Mouse (Mus musculus) liver, adult 2 months (tissue): Measurements from ENCODE around the gene Gabbr2. TPM values are rescaled to one million over a fixed set of nuclear protein-coding genes. Genes with fewer than 3 reads are reported as not detected.

Experiments
- DNase-seq: peaks from one replicate; pipeline ENCODE4 v3.0.0-alpha.2; 2011; ENCODE audit warnings: low read depth, low spot score; ENCODE audit errors: extremely low read depth
- H3K27ac ChIP-seq: fragments of 200-500 bp; replicated peaks from 2 replicates; pipeline ENCODE4 v1.5.1; 2012; ENCODE audit warnings: low read depth, mild to moderate bottlenecking, control low read depth, inconsistent platforms, low read length; ENCODE audit not compliant: insufficient read depth
- H3K27me3 ChIP-seq: fragments of 200-500 bp; 2 replicates; pipeline ENCODE4 v1.6.1; 2012; ENCODE audit warnings: mild to moderate bottlenecking, moderate library complexity, low read length, inconsistent platforms; ENCODE audit not compliant: control insufficient read depth, insufficient read depth
- H3K36me3 ChIP-seq: fragments of 200-500 bp; 2 replicates; pipeline ENCODE4 v1.6.1; 2012; ENCODE audit warnings: low read length, inconsistent platforms; ENCODE audit not compliant: control insufficient read depth, insufficient read depth
- H3K4me1 ChIP-seq: fragments of 200-500 bp; 2 replicates; pipeline ENCODE4 v1.6.1; 2011; ENCODE audit warnings: low read length; ENCODE audit not compliant: control insufficient read depth, insufficient read depth
- H3K4me3 ChIP-seq: fragments of 200-500 bp; 2 replicates; pipeline ENCODE4 v1.5.1; 2011; ENCODE audit warnings: low read depth, mild to moderate bottlenecking, control low read depth, low read length, moderate library complexity; ENCODE audit not compliant: insufficient read depth
- H3K79me2 ChIP-seq: fragments of 200-500 bp; 2 replicates; pipeline ENCODE4 v1.6.1; 2012; ENCODE audit warnings: inconsistent platforms, mild to moderate bottlenecking, low read length, moderate library complexity; ENCODE audit not compliant: control insufficient read depth, insufficient read depth
- H3K9ac ChIP-seq: fragments of 200-500 bp; 2 replicates; pipeline ENCODE4 v1.6.1; 2012; ENCODE audit warnings: low read depth, mild to moderate bottlenecking, control low read depth, inconsistent platforms, low read length
- CTCF ChIP-seq: fragments of 200-500 bp; IDR thresholded peaks from 2 replicates; pipeline ENCODE4 v1.5.1; 2011; ENCODE audit warnings: low read depth, low read length, control low read depth
- POLR2A ChIP-seq: fragments of 200-500 bp; IDR thresholded peaks from 2 replicates; pipeline ENCODE4 v1.6.1; 2011; ENCODE audit warnings: low read length, control low read depth; ENCODE audit not compliant: insufficient read depth; ENCODE audit errors: extremely low read depth
- WGBS: fragments of 180-500 bp; shearing (Covaris S2); methylation state at CpG from one replicate; pipeline ENCODE4 v1.1.7; 2018; 5-methylcytosine and 5-hydroxymethylcytosine counted together
- polyA plus RNA-seq: library from polyadenylated mRNA; depleted of rRNA; stranded (reverse); fragments of >200 nt; gene quantifications from 2 replicates; pipeline ENCODE4 v1.2.3, GENCODE M21; 2012
- total RNA-seq: library from RNA; depleted of rRNA; stranded (reverse); fragments of >200 nt; gene quantifications from 2 replicates; pipeline ENCODE4 v1.2.3, GENCODE M21; 2014

Gene Gabbr2
- total and polyA plus RNA-seq, 2 experiments: 7.7 to 15.0 TPM

GRCm38 (mm10) chr4:46881271-46881670 lies 110.4 kb downstream of the Gabbr2 start:
- no peak overlapping the region for H3K9ac ChIP-seq
- 29% methylated on average over 4 of the region's 4 CpGs for WGBS
- no peak overlapping the region for H3K27ac ChIP-seq
- peaks cover 12% of the 10 kb centered on the region for H3K4me1 ChIP-seq
- peak; percentile 59 for DNase-seq
- no peaks in the 10 kb centered on the region for H3K79me2 ChIP-seq
- no peaks in the 10 kb centered on the region for H3K27me3 ChIP-seq
- no peak for TF ChIP-seq POLR2A
- TF ChIP-seq CTCF: no peak
- H3K36me3 ChIP-seq: no peaks in the 10 kb centered on the region
- no peak overlapping the region for H3K4me3 ChIP-seq

- Histone ChIP-seq H3K4me1 (peaks cover 7% of the 10 kb centered on the region), H3K4me3 (no peak overlapping the region), H3K27ac (no peak overlapping the region), H3K79me2 (no peaks in the 10 kb centered on the region), H3K27me3 (no peaks in the 10 kb centered on the region), H3K36me3 (no peaks in the 10 kb centered on the region), H3K9ac (no peak overlapping the region)
- WGBS: 71% methylated on average over 4 of the region's 4 CpGs
- DNase-seq: no peak
- TF ChIP-seq CTCF: no peak
- no peak for TF ChIP-seq POLR2A
These were observed 111.7 kb downstream of the Gabbr2 start for GRCm38 (mm10) chr4:46879943-46880342.

GRCm38 (mm10) chr4:46872750-46873149 lies 118.9 kb downstream of the Gabbr2 start:
- no peaks in the 10 kb centered on the region for H3K36me3 ChIP-seq
- no peaks in the 10 kb centered on the region for H3K79me2 ChIP-seq
- no peak overlapping the region for H3K9ac ChIP-seq
- no peaks in the 10 kb centered on the region for H3K27me3 ChIP-seq
- no peak overlapping the region for H3K4me3 ChIP-seq
- TF ChIP-seq CTCF: no peak
- TF ChIP-seq POLR2A: no peak
- WGBS: 92% methylated on average over 4 of the region's 4 CpGs
- no peak overlapping the region for H3K27ac ChIP-seq
- peaks cover 23% of the 10 kb centered on the region for H3K4me1 ChIP-seq
- no peak for DNase-seq

- no peak for TF ChIP-seq POLR2A
- TF ChIP-seq CTCF: peak; percentile 8; the same call in 1 of the 2 replicates
- Histone ChIP-seq H3K79me2 (no peaks in the 10 kb centered on the region), H3K27me3 (no peaks in the 10 kb centered on the region), H3K9ac (no peak overlapping the region), H3K4me3 (no peak overlapping the region), H3K27ac (peak overlapping the region; percentile 64), H3K36me3 (no peaks in the 10 kb centered on the region), H3K4me1 (peaks cover 26% of the 10 kb centered on the region)
- 12% methylated on average over 6 of the region's 6 CpGs for WGBS
- DNase-seq: peak; percentile 100
These were observed 121.5 kb downstream of the Gabbr2 start for GRCm38 (mm10) chr4:46870157-46870556.

- Histone ChIP-seq H3K4me3 (no peak overlapping the region), H3K27ac (peak overlapping the region; percentile 64), H3K36me3 (no peaks in the 10 kb centered on the region), H3K79me2 (no peaks in the 10 kb centered on the region), H3K4me1 (peaks cover 26% of the 10 kb centered on the region), H3K27me3 (no peaks in the 10 kb centered on the region), H3K9ac (no peak overlapping the region)
- 13% methylated on average over 2 of the region's 2 CpGs for WGBS
- TF ChIP-seq CTCF (no peak), POLR2A (no peak)
- peak; percentile 86 for DNase-seq
These were observed 122.3 kb downstream of the Gabbr2 start for GRCm38 (mm10) chr4:46869380-46869779.

GRCm38 (mm10) chr4:46868921-46869320 lies 122.8 kb downstream of the Gabbr2 start:
- Histone ChIP-seq H3K4me1 (peaks cover 28% of the 10 kb centered on the region), H3K79me2 (no peaks in the 10 kb centered on the region), H3K27ac (peak overlapping the region; percentile 64), H3K4me3 (no peak overlapping the region), H3K27me3 (no peaks in the 10 kb centered on the region), H3K36me3 (no peaks in the 10 kb centered on the region), H3K9ac (no peak overlapping the region)
- DNase-seq: no peak
- WGBS: 78% methylated on average over 3 of the region's 3 CpGs
- no peak for TF ChIP-seq POLR2A
- no peak for TF ChIP-seq CTCF
